Mouse (Mus musculus): Measurements from ENCODE around the gene Gm10320. TPM values are rescaled to one million over a fixed set of nuclear protein-coding genes. Genes with fewer than 3 reads are reported as not detected.

The Gm10320 gene
- total RNA-seq (2021): not detected

GRCm38 (mm10) chr13:98491909-98492308 lies at the start of gene Gm10320:
Gm10320 (minus strand) TSS chr13:98492001.
- no peak for DNase-seq

GRCm38 (mm10) chr13:98541601-98542000 lies 49.8 kb upstream of the Gm10320 start:
- DNase-seq: no peak

- DNase-seq: no peak
These were observed 48.4 kb upstream of the Gm10320 start for GRCm38 (mm10) chr13:98540206-98540605.

- DNase-seq: no peak
These were observed 47.5 kb upstream of the Gm10320 start for GRCm38 (mm10) chr13:98539311-98539710.

DNA sequence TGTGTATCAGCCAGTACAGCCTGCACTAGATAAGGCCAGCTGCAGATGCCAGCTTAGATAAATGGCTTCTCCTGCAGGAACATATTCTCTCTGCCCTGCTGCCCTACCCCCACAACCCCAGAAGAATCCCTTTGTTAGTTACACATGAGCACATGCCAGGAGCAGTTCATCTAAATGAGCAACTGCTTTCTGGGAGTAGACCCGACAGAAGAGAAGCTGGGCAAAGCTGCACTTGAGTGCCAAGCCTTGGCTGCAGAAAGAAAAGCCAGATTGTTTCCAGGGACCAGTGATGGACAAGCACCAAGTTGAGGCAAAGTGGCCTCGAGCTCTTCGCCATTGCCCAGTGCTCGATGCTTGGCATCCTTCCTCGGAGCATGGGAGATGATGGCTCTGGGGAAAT lies 46.8 kb upstream of the Gm10320 start:
- peak in 1 of 2 experiments; percentile 11 for DNase-seq

GRCm38 (mm10) chr13:98534913-98535262 lies 43.1 kb upstream of the Gm10320 start:
- DNase-seq: no peak

DNA sequence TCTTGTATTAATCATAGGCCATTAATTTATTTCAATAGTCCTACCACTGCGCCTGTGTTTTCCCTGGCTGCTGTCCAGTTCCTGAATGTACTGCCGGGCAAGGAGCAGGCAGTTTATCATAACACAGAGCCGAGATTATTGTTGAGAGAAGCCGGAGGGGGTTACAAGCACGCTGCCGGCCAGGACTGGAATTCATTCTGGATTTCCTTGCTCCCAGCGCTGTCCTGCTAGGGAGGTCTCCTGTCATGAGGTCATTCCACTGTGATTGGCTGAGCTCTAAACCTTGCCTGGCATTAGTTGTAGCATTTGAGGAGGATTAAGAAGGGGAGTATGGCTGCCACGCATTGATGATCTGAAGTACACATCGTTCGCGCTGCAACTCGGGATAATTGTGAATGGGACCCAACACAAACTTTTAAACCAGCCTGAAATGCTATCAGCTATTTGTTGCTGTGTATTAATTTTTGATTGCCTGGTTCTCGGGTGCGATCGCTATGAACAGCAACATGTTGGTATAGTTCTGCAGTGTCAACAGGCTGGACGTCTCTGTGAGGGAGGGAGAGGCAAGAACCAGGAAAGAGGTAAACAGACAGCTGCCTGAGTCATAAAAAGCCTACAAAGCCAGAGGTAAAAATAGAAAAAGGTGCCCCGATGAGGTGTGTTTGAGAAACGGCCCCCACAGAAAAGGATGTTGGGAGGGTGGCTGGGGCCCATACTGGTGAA lies 42.5 kb upstream of the Gm10320 start:
- DNase-seq: peak; percentile 7 to 10

DNA sequence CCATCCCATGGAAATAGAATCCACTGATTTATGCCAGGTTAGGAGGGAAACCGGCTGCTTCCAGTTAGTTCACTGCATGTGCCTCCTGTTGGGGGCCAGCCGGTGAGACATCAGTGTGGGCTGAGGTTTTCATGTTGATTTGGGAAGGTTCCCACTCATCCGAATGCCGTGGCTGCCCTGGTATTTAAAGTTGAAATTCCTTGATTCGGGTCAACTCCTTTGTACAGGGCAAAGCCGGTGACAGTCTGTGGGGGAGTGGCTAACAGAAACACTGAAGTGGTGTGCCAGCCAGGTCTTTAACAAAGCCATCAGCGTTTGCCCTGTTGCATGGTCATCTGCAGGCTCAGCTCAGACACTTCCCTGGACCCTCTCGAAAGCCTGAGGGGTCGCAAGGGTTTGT lies 41.6 kb upstream of the Gm10320 start:
- DNase-seq: no peak

DNA sequence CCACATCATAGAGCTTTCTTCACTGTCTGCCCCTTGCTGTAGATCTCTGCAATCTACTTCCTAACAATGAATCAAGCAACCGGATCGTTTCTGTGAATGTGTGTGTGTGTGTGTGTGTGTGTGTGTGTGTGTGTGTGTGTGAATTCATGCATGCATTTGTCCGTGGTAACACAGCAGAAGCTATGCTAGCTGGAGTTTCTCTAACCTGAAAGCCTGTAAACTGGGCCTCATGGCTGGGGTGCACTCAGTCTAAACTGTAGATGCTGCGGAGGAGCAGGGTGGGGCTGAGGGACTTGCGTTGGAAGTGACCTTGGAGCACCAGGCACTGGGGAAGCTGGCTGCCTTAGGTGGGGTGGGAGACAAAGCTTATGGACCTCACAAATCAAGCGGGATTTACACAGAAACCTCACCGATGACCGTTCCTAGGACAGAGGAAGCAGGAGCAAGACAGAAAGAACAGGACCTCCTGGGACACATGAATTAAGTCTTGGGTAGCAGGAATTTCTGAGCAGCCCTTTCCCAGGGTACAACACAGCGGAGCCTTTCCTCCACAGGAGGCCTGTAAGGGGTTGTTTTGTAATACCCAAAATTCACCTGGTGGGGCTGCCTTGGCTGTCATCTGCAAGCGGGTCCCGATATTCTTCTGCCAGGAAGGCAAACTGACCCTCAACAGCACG lies 41.0 kb upstream of the Gm10320 start:
- DNase-seq: no peak

DNA sequence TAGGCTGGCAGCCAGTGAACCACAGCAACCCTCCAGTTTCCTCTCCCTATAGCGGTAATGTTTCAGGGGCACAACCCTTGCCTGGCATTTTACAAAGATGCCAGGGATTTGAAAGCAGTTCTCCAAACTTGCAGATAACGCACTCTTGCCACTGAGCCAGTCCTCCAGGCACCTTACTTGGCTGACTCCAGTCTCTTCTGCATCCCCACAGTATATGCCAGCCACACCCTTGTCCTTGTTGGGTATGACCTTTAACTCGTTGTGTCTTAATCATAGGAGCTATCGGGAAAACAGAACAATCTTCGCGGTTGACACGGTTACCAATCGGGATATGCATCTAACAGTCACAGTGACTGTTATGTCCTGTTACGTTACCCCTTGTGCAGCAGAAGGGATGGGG lies 40.2 kb upstream of the Gm10320 start:
- no peak for DNase-seq

- no peak for DNase-seq
These were observed 39.5 kb upstream of the Gm10320 start for GRCm38 (mm10) chr13:98531306-98531705.

DNA sequence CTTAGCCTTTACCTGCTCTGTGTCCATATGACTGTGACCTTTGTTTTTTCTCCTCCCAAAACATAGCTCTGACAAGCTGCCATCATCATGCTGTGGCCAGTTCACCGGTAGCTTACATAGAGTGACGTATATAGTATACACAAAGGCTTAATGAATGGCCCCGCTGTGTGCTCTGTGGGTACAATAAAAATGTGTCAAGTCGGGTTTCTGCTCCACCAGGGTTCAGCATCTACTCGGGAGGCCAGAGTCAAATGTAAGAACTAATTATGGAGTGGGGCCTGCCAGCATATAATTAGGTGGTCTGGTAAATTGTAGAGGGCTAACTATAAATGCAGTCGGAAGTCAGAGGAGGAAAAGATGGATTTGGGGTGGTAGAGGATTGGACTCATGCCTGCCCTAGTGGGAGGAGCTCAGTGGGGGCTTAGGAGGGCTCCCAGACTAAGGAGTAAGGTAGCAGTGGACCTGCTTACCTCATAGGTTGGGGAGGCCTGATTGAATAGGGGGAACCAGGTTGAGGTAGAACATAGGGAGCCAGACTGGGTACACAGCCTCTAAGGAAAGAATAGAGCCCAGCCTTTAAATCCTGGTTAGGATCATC lies 32.0 kb upstream of the Gm10320 start:
- no peak for DNase-seq

DNA sequence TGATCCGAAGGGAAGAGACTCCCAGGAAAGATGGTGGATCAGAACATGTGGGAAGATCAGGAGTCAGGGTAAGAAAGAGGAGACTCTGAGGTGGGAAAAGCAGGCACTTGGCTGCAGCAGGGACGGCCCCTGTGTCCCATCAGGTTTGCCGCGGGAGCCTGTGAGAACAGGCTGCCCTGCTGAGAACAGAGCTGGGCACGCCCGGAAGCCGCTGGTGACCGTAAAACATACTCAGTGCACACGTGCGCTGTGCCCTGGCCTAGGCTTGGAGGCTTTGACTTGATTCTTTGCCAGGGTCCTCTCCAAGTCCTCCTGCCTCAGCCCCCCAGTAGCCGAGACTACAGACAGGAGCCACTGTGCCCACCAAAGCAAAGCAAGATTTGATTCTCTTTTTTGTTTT lies 26.5 kb upstream of the Gm10320 start:
- DNase-seq: no peak

- DNase-seq: no peak
These were observed 25.9 kb upstream of the Gm10320 start for GRCm38 (mm10) chr13:98517666-98518065.

DNA sequence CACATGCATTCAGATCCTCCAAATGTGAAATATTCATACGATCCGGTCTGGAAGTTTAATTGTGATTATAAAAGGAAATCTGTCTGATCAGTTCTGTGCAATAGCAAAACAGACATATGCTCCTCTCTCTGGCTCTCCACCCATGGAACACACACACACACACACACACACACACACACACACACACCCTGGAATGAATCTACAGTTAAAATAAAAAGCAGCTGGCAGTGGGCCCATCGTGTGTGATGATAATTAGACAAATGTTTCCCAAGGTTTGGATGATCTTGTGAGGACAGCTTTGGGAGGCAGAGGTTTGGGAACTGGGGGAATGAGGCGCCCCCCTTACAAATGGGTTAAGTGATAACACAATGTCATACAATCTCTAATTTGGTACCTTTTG lies 25.2 kb upstream of the Gm10320 start:
- DNase-seq: no peak

GRCm38 (mm10) chr13:98512066-98512465 lies 20.3 kb upstream of the Gm10320 start:
- DNase-seq: no peak

DNA sequence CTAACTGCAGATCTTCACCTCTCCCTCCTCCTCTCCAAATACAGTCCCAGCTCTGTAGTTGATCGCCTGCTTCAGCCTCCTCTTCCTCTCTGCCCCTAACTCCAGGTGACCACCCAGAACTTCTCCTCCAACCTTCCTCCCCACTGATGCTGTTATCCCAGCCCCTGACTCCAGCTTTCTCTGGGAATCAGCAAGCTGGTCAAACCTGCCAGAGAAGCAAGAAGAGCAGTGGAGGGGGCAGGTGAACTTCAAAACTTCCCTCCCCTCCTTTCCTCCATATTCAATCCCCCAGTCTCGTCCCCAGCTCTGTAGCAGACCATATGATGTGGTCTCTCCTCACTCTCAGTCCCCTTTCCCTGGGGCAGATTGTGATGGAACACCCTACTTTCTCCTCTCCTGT lies 15.9 kb upstream of the Gm10320 start:
- DNase-seq: no peak

DNA sequence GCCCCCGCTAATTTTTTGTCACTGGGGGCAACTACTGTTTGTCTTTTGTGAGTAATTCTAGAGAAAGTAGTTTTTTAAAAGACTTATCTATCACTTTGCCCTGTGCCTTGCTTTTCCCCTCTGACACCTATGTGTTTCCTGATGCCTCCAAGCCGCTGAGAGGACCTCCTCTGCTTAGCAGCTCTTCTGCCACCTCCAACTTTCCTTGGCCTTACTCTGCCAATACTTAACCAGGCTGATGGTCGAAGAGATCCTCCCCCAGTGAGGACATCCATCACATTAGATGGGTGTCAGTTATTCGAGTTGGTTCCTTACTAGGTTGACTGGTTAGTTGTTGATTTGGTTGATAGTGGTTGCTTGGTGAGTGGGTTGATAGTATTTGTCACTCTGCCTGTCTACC lies 14.7 kb upstream of the Gm10320 start:
- DNase-seq: no peak

- DNase-seq: no peak
These were observed 14.2 kb upstream of the Gm10320 start for GRCm38 (mm10) chr13:98505989-98506388.

GRCm38 (mm10) chr13:98505489-98505857 lies 13.7 kb upstream of the Gm10320 start:
- no peak for DNase-seq

DNA sequence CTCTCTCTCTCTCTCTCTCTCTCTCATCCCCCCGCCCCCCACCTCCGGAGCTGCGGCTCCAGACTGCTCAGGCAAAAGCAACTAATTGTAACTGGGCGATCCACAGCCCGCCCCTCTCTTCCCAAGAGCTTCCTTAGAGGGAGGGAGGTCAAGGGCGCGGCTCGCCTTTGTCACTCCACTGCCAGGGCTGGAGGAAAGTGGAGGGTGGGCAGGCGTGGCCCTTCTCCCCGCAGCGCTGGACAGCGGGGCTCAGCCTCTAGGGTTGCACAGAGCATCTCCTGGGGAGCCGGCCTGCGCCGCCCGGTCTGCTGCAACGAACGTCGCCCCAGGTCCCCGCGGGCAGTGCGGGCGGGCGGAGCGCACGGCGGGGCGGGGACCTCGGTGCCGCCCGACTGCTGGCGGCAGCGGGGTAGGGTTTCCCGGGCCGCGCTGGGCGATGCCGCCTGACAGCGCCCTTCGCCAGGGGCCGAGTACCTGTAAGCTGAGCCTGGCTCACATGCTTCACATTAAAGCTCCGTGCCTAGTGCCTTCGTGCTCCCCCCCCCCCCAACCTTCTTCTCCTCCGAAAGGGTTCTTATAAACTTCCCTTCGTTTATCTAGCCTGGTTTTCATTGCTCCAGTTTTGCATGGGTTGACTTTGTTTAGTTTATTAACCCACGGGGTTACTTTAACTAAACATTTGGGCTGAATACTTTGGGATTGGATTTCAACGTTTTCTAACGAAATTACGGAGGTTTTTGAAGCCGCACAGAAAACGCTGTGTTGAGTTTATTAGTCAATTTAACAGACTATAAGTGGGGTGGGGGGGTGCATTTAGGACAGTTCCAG lies 13.1 kb upstream of the Gm10320 start:
- DNase-seq: peak in 1 of 2 experiments; percentile 15

GRCm38 (mm10) chr13:98504181-98504660 lies 12.4 kb upstream of the Gm10320 start:
- no peak for DNase-seq

GRCm38 (mm10) chr13:98503601-98504000 lies 11.8 kb upstream of the Gm10320 start:
- DNase-seq: no peak

Data from layer of hippocampus, postnatal 36 days (tissue).